Mouse (Mus musculus) layer of hippocampus, adult 9-10 months (tissue): ENCODE data around the gene Tmc4.
A peak's percentile ranks its signal among the peaks of the same experiment; 100 is the strongest.
"Not testable (repeated sequence)": the region's sequence is repeated elsewhere in the genome, so short reads cannot be mapped to it uniquely, and the experiment has no call there.

Experiments used
- DNase-seq: peaks from one replicate; pipeline ENCODE4 v3.0.0; 2022; ENCODE audit warnings: low spot score

The Tmc4 gene

DNA sequence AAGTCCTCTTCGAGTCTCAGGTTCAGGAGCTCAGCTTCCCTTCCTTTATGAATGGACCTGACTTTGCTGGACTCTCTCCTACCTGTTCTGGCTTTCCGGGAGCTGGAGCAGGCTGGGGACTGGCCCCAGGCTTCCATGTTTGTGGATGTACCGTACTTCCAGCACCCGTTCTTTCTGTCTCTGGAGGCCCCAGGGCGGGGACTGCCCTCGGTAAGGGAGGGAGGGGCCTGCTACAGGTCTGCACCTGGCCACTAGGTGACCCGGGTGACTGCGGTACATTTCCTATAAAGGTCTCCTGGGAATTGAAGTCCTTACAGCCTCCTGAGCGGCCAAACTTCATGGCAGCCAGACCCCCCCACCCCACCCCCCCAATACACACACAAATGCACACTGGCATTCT, at the start of gene Tmc4:
Tmc4 (minus strand) TSS at position 212 of the 400 bp plus-strand sequence.
- no peak for DNase-seq

GRCm38 (mm10) chr7:3725459-3725858, 48.1 kb upstream of the Tmc4 start:
- DNase-seq = not testable (repeated sequence)

- not testable (repeated sequence) for DNase-seq
These were observed 42.9 kb upstream of the Tmc4 start, which contains the start of gene Pirb for GRCm38 (mm10) chr7:3720268-3720667. TSS of gene Pirb (minus strand) at chr7:3720391.

DNA sequence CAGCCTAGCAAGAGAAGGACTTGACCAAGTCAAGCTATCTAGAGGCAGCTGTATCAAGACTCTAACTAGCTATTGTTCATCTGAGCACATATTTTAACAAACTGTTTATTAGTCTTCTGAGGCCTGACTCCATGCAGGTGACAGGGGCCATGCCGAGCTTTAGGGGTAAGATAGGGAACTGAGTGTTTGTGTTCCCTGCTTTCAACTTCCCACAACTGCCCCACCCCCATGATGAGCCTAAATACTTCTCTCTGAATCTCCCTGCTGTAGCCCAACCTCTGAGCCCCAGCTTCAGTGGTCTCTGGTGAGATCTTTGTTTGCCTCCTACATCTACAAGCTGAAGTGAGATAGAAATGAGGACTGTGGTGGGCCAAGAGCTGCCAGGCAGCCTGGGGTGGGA, 37.9 kb upstream of the Tmc4 start:
- DNase-seq = no peak

DNA sequence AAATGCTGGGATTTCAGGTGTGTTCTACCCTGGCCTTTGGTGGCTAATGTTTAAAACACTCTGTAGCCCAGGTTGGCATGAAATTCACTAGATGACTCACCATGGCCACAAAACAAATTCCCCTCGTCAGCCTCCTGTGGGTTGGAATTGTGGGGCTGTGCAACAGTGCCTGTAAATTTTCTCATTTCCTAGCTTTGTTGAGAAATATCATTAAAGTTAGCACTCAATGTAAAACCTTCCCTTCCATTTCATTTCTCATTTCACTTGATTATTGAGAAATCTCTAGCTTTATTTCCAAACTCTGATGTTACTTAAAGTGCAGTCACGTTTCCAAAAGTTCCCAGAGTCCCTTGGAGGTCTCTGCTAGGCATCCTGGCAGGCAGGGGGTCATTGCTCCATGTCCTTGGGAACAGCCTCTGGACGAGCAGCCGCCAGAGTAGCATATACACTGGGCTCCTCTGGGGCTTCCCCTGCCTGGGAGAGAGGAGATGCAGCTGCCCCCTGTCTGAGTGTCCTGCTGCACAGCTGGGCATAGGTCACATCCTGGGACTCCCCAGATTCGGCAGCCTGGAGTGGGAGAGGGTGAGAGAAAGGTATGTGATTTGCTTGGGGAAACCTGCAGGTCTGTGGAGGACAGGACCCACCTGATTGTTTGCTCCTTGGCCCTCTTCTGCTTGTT, 35.0 kb upstream of the Tmc4 start:
- no peak for DNase-seq

DNA sequence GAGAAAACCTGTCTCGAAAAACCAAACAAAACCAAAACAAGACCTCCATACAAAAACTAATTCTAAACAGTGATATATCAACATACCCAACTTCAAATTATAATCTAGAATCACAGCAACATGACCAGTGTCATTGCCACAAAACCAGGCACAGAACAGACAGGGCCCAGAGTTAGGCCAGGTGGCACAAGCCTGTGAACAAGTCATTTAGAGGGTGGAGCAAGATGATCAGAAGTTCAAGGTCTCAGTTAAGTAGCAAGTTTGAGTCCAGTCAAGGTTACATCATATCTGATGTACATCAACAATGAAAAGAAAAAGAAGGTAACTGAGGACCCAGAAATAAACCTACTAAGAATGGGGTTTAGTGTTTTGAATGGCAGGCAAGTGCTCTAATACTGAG, 31.6 kb upstream of the Tmc4 start:
- DNase-seq = no peak

DNA sequence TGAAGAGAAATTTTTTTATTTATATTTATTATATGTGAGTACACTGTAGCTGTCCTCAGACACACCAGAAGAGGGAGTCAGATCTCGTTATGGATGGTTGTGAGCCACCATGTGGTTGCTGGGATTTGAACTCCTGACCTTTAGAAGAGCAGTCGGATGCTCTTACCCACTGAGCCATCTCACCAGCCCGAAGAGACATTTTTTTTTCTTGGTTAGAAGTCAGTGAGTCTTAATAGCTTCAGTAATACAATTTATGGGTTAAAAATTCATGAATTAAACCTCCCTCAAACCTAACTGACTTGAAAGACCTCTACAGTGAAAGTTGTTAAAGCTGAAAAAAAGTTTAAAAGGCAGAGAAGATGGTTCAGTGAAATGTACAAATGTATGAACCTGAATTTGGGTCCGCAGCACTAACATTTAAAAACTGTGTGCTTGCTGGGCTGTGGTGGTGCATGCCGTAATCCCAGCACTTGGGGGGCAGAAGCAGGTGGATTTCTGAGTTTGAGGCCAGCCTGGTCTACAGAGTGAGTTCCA, 31.2 kb upstream of the Tmc4 start:
- not testable (repeated sequence) for DNase-seq

GRCm38 (mm10) chr7:3707568-3708413, 30.4 kb upstream of the Tmc4 start:
- no peak for DNase-seq

DNA sequence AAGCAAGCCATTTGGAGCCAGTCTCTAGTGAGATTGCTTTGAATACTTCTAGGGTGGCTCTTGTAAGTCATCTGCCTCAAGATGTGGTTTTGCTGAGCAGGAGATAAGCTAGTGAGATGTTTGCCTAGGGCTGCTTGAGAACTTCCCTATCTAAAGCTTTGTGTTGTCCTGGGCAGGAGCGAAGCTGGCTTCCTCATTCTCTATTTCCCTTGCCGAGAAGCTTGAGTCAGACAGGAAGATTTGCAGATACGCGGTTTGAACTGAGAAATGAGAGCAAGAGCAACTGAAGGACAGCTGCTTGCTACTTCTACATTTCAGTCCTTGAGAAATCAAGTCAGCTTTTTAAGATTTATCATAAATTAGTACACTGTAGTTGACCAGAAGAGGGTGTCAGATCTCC, 29.7 kb upstream of the Tmc4 start:
- DNase-seq = no peak

- no peak for DNase-seq
These were observed 29.1 kb upstream of the Tmc4 start for GRCm38 (mm10) chr7:3706343-3706934.

DNA sequence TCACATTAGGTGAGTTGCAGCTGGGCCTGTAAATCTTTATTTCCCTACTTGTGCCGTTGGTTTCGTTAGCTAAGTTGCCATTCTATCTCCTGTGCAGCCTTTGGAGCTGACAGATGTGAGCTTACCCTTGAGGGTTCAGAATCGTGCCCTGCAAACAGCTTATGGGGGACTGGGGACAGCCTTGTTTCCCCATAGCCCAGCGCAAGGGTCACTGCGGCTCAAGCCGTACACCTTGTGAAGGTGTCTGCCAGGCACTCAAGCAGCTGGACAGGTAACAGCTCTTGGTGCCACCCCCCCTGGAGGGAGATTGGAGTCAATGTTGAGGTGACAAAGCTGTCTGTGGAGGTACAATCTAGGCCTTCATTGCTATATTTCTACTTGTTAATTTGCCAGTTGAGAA, 28.6 kb upstream of the Tmc4 start:
- DNase-seq = no peak

DNA sequence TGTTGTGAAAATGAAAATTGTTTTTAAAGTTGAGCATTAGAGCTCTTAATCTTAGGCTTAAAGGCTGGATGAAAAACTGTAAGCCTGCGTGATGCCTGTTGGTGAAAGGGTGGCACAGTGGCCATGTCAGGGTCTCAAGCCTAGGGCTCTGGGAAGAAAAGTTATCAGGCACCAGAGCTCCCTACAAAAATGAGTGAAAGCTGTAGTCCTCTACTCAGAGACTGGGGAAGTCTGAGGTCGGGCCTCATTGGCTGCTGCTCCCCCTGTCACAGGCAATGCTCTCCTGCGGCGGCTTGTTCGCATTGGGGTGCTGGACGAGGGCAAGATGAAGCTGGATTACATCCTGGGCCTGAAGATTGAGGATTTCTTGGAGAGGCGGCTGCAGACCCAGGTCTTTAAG, 28.1 kb upstream of the Tmc4 start:
- not testable (repeated sequence) for DNase-seq

- no peak for DNase-seq
These were observed 27.1 kb upstream of the Tmc4 start for GRCm38 (mm10) chr7:3704475-3704874.

DNA sequence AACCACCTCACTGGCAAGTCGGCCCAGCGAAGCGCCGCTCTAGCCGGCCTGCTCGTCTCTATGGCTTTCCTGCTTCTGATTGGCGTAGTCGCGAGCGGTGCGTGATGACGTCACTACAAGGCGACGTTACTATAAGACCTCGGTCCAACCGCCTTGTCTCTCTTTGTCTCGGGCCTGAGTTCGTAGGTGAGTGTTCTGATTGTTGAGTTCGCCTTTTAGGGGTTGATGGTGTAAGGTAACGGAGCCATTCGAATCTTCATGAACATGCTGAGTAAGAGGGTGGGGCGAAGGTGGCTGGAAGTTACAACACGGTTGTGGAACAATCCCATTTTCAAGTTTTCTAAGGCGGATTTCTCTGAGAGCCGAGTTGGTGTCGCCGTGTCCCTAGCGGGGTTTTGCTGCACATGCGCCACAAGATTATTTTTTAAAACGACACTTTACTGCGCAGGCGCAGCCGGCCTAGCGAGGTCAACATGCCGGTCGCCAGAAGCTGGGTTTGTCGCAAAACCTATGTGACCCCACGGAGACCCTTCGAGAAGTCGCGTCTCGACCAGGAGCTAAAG, 26.6 kb upstream of the Tmc4 start, which contains the start of gene Rps9:
Rps9 (plus strand) TSS at position 115 of the 563 bp plus-strand sequence.
- DNase-seq = peak; percentile 98

DNA sequence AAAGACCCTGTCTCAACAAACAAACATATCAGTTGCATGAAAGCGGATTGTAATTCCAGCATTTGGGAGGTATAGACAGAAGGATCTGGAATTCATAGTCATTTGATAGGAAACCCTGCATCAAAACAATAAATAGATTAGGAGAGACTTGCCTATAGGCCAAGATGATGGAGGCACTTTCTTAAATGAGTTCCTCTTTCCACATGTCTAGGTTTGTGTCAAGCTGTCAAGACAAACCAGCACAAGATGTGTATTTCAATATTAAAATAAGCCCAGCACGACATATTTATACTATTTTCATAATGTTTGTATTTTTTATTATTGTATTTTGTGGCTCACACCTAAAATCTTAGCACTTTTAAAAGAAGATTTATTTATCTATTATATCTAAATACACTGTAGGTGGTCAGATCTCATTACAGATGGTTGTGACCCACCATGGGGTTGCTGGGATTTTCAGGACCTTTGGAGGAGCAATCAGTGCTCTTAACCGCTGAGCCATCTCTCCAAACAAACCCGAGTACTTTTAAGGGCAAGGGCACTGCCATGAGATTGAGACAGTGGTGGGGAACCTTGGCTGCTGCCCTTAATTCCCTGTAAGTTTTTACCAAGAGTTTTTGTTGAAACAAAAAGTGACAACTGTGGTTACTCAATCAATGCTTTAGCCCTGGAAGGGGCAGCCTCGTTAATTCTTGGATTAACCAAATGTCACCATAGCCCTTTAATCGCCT, 26.0 kb upstream of the Tmc4 start:
- DNase-seq = no peak

DNA sequence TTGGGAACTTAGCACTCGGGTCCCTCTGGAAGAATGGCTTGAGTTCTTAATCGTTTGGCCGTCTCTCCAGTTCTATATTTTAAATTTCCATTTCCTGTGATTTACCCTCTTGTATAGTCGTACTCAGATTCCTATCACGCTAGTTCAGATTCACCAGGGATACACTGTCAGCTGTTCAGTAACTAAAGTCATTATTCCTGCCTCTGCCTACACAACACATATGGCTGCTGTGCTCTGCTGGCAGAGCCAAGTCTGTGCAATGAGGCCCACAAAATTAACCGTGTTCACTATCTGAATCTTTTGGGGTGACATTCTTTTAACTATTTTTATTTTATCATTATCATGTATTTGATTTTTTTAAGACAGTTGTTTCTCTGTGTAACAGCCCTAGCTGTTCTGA, 21.1 kb upstream of the Tmc4 start:
- DNase-seq = no peak

- not testable (repeated sequence) for DNase-seq
These were observed 17.6 kb upstream of the Tmc4 start for GRCm38 (mm10) chr7:3694949-3695305.

DNA sequence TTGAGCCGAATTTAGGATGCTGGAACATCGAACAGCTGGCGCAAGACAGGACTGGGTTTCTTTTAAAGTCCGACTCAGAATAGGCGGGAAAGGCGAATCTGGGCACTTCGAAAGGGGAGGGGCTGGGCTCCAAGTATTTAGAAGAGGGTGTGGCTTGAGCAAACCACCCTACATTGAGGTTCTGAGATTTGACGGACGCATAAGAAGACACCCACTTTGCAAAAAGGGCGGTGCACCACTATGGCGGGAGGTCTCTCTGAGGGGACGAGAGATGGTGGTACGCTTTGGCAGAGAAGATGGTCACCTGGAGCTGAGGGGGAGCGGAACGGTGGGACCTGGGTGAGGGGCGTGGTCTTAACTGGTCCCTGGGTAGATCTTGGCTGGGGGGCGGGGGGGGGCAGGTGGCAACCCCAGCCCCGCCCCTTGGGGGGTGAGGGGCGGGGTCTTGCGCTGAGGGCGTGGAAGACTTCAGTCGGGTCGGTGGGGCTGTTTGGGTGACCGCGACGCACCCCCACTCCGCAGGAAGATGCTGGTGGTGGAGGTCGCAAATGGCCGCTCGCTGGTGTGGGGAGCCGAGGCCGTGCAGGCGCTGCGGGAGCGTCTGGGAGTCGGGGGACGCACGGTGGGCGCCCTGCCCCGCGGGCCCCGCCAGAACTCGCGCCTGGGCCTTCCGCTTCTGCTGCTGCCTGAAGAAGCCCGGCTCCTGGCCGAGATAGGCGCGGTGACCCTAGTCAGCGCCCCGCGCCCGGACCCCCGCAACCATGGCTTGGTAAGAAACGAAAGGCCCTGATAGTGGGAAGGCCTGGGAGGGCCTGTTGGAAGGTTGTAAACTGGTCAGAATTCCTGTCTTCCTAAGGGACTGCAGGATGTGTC, 17.0 kb upstream of the Tmc4 start:
- DNase-seq = no peak

DNA sequence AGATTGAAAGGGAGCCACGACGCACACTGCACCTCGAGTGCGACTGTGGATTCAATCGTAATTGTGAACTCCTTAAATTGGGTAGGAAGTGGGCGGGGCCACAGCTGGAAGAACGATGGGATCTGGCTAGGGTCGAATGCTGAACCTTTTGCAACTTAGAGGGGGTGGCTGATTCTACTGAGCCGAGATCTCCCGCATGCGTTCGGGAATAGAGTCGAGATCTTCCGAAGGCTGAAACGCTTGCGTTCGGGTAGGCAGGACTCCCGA, 16.4 kb upstream of the Tmc4 start:
- DNase-seq = peak; percentile 46

DNA sequence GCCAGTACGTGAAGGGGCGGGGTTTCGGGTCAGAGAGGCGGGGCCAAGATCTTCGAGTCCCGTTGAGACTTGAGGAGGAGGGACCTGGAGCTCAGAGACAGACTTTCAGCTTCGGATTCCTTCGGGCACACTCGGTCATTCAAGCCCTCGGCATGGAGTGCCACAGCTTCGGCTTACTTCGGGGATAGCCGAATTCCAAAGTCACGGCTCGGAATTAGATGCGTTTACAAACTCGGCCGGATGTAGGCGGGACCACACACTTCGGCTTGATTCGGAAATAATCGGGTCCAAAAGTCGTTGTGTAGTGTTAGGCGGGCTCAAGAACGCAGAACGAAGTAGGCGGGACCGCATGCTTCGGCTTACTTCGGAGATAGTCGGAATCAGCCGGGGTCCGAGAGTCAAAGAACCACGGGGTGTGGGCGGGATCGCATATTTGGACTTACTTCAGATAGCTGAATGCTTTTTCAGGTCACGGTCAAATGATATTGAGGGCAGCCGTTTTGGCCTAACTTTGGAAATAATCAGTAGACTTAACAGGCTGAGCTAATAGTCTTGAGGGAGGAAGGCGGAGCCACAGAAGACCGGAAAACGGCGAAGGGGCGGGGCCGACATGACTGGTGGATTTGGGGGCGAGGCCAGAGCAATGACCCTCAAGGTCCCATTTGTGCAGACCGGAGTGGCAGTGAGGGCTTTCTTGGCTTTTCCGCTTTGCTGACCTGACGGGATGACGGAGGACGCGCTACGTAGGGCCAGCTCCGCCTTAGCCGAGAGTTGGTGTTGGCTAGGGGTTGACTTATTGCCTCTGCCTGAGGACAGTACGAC, 15.8 kb upstream of the Tmc4 start, which contains the start of gene Mboat7:
Mboat7 (minus strand) TSS at position 537 of the 822 bp plus-strand sequence.
- DNase-seq = peak; percentile 96
